Mouse (Mus musculus): ENCODE measurements around the gene Tmtc1.

Gene Tmtc1

DNA sequence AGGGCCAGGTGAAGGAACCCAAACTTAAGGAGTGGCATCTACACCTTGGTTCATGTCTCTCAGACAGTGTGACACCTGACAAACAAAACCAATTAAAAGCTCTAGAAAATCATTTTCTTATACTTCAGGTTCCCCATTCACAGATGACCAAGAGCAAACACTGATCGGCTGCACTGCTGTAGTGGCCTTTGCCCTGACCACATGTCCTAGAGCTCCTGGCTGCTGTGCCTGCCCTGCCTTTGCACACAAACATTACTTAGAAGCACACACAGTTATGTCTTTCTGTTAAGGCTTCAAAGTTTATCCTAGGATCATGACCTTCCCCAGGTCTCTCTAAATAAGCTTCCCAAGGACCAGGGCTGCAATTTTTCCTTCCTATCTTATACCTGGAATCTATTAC is 199.4 kb downstream of the Tmtc1 start:
- DNase-seq (ENCODE audit: low spot score in 2 of 2): no peak

DNA sequence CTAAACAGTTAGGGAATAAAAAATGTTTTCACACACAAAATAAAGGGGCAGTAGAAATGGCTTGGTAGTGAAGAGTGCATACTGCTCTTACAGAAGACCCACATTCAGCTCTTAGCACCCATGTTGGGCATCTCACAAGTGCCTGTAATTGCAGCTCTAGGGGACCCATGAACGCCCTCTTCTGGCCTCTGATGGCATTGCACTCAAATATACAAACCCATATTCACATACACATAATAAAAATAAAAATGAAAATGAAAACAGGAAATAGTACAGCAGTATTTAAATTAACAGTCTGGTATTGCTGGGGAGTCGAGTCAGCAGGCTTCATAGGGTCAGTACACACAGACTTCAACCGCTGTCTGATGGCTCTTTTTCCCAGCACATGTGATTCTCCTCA is 201.9 kb downstream of the Tmtc1 start:
- DNase-seq (ENCODE audit: low spot score in 2 of 2): no peak

DNA sequence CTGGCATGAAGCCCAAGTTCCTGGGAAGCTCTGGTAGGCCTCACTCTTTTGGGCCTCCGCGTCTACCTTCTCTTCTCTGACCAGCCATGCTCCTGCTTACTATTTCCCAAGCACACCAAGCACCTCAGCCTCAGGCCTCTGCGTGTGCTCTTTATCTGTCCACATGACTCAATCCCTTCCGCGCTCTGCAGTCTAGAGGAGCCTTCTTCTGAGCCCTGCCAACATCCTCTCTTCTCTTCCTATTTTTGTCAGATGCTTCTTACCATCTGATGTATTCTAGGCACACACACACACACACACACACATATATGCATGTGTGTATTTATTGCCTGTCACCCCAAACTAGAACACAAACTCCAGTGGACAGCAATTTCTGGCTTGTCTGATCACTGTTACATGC is 202.5 kb downstream of the Tmtc1 start:
- DNase-seq (ENCODE audit: low spot score in 2 of 2): no peak

DNA sequence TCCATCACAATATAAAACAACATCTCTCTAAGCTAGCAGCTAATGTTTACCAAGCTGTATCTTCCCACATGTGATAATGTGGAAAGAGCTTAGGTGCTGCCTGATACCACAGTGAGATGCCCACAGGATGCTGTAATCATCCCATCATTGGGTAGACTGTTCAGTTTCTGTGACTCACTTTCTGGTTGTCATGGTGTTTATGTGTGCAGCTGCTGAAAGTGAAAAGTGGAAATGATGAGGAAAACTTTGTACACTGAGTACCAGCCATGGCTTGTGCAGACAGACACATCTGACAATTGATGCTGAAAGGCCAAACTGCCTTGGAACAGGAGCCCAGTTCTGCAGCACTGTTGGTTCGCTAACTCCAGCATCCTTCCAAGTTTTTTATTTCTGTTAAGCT is 204.9 kb downstream of the Tmtc1 start:
- no peak for DNase-seq (ENCODE audit: low spot score in 2 of 2)

DNA sequence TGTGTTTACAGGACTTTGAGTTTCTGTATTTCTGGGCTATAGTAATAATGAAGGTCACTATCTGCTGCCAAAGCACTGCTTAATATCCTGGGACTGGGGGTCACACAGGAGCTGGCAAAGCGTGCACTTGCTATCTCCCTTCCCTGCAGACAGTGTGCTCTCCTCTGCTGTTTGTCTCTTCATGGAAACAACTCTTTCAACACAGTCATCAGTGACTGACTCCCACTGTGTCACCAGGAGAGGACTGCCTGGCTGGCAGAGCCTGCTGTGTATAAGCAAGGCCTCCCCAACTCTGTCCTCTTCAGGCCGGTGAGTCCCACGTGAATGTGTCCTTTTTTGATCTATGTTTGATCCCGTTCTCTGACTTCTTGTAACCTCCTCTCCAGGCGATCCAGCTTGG is 206.7 kb downstream of the Tmtc1 start:
- DNase-seq (ENCODE audit: low spot score in 2 of 2): no peak

DNA sequence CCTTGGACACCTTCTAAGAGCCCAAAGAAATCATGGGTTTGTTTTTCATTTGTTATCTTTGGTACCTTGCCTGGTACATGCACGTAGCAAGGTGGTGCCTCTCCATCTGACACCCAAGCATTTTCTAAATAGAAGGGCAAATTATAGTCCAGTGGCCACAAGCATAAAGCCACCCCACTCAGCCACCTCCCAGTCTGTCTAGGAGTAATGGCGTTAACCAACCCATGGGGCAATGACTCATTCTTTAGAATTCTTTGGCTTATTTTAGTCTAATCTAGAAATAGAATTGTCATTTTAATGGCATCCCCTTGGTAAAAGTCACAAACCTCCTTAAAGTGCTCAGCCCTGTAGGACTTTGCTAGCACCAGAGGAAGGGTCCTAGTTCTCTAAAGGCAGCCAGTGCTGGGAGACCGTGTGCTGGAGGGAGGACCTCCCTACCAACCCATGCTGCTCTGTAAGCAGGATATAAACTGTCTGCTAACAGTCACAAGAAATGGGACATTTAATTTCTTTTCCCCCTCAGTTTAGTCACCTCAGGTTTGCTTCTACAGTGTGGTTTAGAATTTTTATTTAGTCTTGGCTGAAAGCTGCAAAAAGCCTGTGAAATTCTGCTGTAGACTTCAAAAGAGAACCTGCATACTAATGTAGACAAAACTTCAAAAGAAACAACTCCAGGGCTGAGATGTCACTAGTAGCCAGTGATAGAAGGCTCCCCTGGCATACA is 209.9 kb downstream of the Tmtc1 start:
- DNase-seq (ENCODE audit: low spot score in 2 of 2): no peak

DNA sequence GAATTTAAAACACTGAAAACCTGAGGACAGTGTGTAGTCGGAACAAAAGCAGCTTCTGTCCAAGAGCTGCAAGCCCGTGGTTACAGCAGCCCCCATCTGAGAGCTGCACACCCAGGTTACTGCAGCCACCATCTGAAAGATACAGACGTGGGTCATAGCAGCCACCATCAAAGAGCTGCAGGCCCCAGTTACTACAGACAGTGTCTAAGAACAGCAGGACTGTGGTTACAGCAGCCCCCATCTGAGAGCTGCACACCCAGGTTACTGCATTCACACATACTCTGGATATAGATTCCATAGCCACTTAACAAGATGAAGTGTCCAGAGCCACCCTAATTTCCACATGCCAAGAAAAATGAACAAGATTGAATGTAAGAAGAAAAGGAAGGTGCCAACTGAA is 216.6 kb downstream of the Tmtc1 start:
- no peak for DNase-seq (ENCODE audit: low spot score in 2 of 2)

DNA sequence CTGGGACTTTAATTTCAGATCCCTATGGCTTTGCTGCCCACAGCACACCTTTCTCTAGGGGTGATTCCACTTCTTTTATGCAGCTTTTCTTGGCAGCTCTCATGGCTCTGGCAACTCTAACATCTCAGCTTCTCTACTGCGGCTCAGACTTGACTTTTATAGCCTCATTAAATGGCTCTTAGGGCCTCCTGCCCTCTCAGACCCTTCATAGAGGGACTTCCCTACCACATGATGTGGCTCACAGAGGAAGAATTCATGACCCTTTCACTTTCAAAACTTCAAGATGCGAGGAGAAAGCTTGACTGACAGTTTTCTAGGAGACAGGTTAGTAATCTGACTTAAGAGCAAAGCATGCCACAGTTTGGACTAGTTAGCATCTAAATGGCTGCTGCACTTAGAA is 221.5 kb downstream of the Tmtc1 start:
- no peak for DNase-seq (ENCODE audit: low spot score in 2 of 2)

DNA sequence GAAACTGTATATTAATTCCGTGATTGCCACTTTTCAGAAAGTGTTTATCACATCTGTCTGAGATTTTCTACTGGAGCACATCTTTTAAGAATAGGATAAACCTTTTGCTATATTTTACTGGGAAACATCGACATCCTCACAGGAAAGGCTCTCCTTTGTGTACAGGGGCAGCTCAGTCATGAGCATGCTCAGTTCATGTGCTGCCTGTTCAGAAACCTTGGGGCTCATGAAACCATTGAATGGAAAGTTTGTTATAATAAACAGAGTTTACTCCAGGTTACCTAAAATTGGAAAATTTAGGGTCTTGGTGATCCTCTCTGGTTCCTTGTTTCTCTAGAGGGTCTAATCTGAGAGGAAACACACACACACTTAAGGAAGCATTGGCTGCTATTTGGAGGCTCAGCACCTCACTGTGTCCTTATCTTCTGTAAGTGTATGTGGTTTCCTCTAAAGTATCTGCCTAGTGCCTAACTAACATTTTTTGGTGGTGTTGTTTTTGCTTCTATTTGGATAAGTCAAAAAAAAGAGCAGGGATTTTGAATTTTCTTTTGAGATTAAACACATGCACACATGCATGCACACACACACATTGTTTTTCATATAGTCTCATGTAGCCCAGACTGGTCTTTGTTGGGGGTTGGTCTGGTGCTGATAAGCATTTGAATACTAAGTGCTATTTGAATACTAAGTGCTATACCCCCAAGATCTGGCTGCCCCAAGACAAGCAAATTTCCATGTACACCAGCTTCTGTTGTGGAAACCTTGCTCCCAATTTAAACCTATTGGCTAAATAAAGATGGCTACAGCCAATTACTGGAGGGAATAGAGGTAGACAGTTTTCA is 225.7 kb downstream of the Tmtc1 start:
- no peak for DNase-seq (ENCODE audit: low spot score in 2 of 2)

DNA sequence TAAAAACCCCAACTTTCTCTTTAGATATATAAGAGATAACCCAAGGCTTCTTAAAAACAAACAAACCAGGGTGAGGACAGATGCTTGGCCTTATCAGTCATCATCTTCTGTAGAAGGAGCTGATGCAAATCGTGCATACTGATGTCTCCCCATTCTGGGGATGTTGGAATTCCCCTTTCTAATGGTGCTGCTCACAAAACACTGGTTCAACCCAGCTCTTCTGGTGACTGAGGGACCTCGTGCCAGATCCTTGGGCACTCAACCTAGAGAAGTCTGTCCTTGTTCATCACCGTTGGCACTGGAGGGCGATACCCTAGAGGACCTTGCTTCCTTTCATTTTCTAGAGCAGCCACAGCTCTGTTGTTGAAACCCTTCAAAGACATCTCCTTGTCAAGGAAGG is 227.4 kb downstream of the Tmtc1 start:
- DNase-seq (ENCODE audit: low spot score in 2 of 2): no peak

DNA sequence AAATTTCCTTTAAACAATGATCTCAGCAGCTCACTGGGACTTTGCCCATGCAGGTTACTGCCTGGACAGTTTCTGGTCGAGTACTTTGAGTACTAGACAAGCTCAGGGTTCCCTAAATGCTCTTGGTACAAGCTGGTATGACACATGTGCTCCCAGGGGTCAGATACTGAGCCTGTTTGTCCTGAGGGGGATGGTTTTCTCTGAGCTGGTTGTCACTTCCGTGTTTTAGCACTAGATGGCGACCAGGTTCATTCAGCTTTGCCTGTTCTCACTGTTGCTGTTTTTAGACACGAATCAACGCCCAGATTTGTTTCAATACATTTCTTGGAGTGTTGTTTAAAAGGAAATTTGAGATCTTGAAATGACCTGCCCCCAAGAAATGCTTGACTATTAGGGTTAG is 229.4 kb downstream of the Tmtc1 start:
- DNase-seq (ENCODE audit: low spot score in 2 of 2): peak; percentile 22 to 41

DNA sequence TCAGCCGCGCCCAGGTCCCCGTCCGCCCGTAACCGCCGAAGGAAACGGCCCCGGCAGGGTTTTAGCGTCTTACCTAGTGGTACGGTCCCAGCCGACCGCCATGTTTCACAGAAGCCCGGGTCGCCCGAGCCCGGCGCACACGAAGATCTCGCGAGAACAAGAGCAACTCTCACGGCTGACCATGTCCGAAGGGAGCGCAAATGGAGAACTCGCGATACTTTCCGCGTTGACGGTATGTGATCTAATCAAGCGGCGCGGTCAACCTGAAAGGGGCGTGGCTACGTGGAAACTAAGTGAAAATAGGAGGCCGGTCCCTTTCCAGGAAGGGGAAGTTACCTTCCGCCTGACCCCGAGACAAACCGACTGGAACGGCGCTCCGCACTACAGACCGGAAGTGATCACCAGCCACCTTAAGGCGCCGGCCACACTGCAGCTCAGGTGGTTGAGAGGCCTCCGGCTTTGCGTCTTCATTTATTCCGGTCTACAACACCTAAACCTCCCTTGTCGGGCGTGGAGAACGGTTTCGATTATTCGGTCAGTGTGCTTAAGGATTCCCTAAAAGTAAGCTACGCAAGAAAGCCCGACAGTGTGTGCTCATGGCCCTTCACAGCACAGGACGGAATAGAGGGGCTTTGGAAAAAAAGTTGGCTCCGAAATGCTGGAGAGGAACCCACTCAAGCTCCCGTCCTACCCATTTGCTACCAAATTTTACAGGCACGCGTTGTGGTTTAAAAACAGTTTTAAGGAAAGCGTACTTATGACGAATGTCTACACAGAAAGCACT is 232.1 kb downstream of the Tmtc1 start, which contains the start of gene Ergic2:
Gene Ergic2 (minus strand): TSS at position 478 of the 784 bp plus-strand sequence.
- peak; percentile 96 for DNase-seq (ENCODE audit: low spot score in 2 of 2)

DNA sequence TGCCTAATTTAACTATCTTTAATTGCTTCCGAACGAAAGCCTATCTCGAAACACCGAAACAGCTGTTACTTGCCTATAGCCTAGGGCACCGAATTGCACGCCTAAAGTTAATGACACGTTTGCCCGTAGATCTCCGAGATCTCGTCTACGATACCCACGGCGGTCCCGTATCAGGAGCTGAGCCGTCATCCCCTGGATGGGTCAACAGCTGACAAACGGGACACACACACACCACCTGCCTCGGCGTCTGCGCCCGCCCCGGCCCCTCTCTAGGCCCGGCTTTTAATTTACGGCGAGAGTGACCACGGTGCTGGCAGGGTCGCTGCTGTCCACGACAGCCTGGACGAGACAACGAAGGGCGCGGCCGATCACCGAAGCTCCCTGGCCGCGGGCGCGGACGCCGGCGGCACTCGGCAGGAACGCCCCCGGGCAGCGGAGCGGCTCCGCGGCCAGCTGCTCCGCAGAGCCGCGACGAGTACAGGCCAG is 232.8 kb downstream of the Tmtc1 start:
- no peak for DNase-seq (ENCODE audit: low spot score in 2 of 2)

DNA sequence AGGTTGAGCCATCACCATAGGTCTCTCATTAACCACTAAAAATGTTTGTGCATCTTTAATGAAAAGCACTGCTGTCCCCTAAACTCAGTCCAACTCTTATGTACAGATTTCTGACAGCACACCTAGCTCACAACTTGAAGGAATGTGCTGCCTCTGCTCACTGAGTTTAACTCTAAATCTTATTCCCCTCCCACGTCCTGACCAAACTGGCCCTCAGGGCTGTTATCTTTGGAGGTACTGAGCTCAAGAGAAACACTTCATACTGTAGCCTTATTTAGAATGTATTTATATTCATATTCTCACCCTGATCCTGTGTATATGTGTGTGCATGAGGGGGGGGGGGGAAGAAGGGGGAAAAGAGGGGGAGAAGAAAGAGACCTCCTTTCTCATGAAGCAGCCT is 236.7 kb downstream of the Tmtc1 start:
- no peak for DNase-seq (ENCODE audit: low spot score in 2 of 2)

DNA sequence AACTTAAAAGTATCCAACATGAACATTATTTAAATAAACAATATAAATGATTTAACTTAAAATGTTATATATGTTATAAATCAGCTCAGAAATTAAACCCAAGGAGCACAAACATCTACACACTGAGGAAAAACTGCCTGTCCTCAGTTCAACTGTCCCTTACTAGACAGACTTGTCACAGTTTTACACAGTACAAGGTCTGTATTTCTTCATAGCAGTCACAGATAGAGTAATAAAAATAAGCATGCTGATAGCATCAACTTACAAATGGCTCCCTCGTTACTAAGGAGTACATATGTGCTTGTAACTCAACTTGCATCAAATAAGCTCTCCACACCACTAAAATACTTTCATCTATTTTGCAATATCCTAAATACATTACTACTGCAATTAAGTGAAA is 239.1 kb downstream of the Tmtc1 start:
- no peak for DNase-seq (ENCODE audit: low spot score in 2 of 2)

DNA sequence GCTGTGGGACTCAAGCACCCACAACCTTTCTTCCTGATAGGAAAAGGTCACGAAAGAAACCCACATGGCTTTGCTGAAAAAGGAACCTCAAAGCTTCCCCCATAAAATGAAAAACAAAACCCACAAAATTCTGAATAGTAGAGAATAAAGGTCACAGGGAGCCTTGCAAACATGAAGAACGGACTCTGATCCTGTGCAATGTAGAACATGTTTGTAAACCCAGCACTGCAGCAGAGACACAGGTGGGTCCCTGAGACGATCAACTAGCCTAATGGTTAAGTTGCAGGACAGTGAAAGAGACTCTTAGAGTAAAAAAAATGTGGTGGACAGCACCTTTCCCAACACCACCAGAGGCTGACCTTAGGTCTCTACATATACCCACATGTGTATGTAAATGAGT is 244.5 kb downstream of the Tmtc1 start:
- no peak for DNase-seq (ENCODE audit: low spot score in 2 of 2)

DNA sequence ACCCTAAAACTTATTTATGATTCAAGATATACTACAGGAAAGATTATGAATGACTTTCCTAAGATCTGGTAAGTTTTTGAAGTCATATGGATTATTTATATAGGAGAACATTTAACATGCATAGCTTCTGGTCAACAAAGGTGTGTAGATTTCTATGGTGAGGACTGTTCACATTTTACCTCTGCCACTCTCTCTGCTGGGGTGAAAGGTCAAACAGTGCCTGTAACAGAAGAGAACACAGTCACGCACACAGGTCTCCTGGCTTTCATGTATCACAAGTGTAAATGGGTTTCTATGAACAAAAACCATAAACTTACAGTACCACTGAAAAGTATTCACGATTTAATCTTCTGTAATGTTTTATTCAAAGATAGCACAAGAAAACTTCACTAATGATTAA is 245.0 kb downstream of the Tmtc1 start:
- DNase-seq (ENCODE audit: low spot score in 2 of 2): no peak

DNA sequence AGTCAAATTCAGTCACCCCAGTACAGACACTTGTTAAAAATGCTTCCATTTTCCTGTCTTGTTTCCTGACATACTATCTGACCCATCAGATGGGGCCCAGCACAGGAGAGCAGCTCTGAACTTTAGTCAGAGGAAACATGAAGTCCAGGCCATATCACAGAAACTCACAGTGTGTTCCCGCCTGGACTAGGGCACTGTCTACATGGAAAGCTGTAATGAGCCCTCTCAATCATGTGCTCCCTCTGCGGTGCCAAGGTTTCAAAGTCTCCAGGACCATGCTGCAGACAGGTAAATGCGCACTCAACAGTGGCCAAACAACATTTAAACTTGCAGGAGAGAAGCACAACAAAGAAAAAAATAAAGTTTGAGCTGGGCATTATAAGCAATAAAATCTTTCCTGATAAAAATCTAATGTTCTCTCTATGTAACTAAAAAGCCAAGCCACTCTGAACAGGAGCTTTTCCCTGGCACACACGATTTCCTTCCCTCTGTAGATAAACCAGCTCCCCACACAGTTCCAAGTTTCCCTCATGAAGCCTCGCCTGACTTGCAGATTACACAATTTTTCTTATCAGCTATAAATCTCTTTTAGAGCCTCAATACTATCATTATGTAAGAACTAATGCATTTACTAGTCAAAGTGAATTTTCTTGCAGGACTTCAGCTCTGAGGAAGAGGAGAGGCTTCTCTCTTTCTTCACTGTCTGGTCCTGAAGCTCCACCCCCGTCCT is 250.1 kb downstream of the Tmtc1 start:
- no peak for DNase-seq (ENCODE audit: low spot score in 2 of 2)

DNA sequence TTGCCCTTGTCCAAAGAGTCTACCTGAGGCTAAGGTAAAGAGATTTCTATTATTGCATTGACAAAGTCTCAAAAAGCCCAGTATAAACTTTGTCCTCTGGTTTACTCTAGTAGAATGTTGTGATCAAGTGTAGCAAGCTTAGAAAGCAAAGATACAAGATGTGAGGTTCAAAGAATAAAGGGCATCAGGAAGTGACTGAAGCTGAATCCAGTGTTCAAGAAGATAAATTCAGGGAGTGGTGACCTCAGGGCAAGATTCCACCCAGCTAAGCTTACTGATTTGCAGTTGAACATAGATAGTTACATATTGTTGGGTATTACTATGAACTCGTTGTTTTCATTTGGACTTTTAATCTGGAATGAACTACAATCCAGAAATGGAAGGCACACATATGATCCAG is 258.5 kb downstream of the Tmtc1 start:
- no peak for DNase-seq (ENCODE audit: low spot score in 2 of 2)
